Mouse (Mus musculus): ENCODE results near the gene Ccdc93.

Gene Ccdc93

DNA sequence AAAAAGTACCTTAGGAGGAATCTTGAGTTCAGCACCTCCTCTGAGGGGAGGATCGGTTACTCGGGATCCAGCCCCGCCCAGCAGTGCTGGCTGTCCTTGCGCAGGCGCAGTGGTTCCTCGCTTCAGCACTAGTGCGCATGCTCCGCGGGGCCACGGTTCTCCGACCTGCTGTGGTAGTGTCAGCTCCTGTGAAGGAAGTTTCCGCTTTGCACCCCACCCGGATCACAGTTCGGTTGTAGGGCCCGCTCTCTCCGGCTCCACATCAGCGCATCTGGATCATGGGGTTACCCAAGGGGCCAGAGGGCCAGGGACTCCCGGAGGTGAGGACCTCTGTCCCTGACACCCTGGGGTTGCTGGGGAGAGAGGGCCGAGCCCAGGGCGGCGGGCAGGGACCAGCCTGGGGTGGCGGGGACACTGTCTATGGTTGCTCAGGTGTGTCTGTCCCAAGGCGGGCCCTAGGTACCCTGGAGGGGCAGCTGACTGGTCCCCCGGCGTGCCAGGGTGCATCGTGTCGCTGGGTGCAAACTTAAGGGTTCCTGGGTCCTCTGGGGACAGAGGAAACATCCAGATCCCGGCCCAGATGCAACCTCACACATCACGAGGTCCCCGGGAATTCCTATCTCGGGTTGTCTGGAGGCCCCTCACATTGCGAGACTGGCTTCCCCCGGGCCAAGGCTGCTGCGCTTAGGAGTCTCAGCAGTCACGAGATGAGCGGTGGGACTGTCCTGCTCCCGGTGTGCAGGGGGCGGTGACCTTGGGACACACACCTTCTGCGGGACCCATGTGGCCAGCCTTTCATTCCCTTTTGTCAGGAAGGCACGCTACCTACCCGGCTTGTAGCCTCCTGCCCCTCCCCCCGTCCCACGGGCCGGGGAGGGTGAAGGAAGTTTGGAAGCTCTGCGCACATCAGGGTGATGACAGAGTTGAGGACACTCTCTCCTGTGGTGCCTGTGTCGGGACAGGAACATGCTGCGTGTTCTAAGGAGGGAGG is at the start of gene Ccdc93:
TSS of gene Ccdc93 (plus strand) at position 112 of the 991 bp plus-strand sequence.
- DNase-seq (ENCODE audit: low spot score) = peak; percentile 93

DNA sequence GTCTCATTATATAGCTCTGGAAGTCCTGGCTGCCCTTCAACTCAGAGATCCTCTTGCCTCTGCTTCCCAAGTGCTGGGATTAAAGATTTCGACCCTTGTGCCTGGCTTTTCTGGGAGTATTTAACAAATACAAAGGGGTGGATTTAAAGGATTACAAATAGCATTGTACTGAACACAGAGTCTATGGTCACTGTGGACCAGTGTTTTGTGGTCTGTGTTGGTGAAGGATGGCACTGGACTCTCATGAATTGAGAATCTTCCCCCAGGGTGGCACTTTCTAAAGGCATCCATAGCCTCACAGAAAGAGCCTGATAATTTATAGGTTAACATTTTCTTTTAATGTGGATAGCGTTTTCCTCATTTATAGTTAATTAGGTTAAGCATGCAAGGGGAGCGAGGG is 49.3 kb upstream of the Ccdc93 start:
- DNase-seq (ENCODE audit: low spot score) = no peak

- no peak for DNase-seq (ENCODE audit: low spot score)
Measured at GRCm38 (mm10) chr1:121388312-121388711, 42.5 kb upstream of the Ccdc93 start.

DNA sequence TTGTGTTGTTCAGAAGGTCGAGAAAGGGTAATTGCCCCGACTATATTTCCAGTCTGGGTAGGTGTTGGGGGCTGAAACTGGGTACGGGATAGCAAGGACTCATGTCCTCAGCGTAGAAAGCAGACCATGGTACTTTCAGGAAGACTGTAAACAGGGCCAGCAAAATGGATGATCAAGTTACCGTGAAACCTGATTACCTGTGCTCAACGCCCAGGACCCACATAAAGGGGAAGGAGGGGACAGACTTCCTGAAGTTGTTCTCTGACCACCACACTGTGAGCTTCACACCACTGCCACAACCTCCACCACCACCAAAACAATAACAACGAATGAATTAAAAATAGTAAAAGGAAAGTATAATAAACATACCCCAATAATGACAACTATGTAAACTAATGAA is 42.1 kb upstream of the Ccdc93 start:
- no peak for DNase-seq (ENCODE audit: low spot score)

DNA sequence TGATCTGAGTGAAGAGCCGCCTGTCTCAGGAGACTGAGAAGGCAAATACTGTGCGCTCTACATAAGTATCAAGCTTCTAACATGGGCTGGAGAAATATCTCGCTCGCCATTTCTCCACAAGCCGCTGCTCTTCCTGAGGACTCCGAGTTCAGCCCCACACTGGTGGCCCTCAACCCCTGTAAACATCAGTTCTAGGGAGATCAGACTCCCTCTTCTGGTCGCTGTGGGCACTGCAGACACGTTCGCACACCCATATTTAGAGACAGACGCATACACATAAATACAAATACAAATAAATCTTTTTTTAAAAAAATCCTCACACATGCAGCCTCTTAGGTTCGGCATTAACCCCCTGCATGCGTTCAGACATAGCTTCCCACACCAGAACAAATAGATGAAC is 41.3 kb upstream of the Ccdc93 start:
- DNase-seq (ENCODE audit: low spot score) = no peak

GRCm38 (mm10) chr1:121390003-121390402 is 40.8 kb upstream of the Ccdc93 start:
- DNase-seq (ENCODE audit: low spot score) = no peak

- DNase-seq (ENCODE audit: low spot score) = no peak
Measured at GRCm38 (mm10) chr1:121390421-121390820, 40.4 kb upstream of the Ccdc93 start.

DNA sequence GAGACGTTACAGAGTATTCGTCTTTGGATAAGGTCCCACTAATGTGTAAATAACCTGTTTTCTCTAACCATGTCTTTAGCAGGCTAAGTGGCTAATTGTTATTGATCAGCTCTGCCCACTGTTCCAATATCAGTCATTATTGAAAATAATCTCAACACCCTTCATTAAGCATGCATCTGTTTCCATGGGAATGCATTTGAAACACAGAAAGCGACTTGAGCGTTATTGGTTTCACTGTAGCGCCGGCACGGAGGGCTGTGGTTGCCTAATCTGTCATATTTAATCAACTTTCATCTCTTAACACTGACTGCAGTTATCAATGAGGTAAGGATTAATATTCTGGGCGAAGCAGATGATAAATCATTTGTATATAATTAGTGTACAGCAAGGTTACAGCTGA is 40.0 kb upstream of the Ccdc93 start:
- no peak for DNase-seq (ENCODE audit: low spot score)

GRCm38 (mm10) chr1:121393117-121393516 is 37.7 kb upstream of the Ccdc93 start:
- DNase-seq (ENCODE audit: low spot score) = no peak

- no peak for DNase-seq (ENCODE audit: low spot score)
Measured at GRCm38 (mm10) chr1:121394764-121395163, 36.1 kb upstream of the Ccdc93 start.

DNA sequence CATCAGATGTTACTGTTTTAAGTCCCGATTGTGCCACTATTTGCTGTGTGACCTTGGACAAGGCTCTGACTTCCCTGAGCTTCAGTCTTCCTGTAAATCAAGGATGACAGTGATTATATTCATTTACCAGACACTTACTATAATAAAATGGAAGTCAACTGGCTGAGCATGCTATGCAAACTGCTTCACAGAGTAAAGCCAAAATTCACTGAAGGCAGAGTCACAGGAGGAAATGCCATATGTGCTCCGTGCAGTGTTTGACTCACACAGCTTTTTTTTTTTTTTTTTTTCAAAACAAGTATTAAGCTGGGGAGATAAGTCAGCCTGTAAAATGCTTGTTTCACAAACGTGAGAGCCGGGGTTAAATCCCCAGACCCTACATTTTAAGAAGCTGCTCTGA is 34.3 kb upstream of the Ccdc93 start:
- DNase-seq (ENCODE audit: low spot score) = no peak

GRCm38 (mm10) chr1:121398231-121398630 is 32.6 kb upstream of the Ccdc93 start:
- DNase-seq (ENCODE audit: low spot score) = no peak

DNA sequence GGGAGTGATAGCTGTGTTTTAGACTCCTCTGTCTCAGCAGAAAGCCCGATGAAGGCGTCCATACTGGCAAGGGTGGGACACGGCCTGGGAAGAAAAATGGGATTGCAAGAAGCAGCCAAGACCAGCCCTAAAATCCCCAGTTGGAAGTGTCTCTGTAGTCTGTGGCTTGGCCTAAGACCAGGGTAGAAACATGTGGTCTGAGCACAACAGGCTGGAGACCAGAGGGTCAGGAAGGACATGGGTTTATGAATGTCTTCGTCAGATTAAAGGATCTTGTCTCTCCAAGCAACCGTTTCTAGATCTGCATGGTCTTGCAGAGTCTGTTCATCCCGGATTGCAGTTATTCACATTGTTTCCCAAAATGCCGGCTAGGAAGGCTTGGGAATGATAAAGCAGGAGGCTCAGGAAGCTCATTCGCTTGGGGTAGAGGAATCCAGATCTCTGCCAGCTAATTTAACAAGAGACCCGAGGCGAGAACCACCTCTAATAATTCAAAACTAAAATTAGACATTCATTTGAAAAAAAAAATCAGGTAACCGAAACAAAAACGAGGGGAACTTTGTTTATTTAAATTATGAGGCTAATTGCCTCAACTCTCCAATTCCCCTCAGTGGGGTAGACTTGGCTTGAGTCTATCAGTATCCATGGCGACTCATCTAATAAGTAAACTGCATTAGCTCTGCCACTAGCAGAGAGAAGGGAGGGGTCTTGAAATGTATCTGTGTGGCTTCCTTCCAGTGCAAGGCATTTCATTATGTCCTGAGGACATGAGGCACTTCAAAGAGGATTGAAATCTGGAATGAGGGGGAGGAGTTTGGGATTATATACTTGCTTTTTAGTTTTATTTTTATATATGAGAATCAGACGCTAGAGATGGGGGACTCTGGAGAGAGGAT is 31.6 kb upstream of the Ccdc93 start:
- DNase-seq (ENCODE audit: low spot score) = no peak

- peak; percentile 8 for DNase-seq (ENCODE audit: low spot score)
Measured at GRCm38 (mm10) chr1:121400243-121400642, 30.6 kb upstream of the Ccdc93 start.

DNA sequence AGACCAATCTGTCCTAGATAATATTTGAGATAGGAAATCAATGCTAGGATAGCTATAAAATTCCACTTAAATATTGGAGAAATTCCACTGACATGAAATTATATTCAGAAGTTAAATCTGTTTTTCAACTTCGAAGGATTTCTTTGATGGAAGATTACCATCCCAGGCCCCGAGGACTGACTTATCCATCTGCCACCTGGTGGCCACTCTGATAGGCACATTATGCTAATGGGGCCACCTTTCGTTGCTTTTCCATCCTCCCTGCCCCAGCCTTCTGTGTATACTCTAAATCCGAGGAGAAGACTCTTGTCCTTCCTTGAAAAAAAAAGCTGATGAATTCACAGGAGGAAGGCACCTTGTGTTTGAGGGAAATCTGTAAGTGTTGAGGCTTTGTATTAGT is 11.8 kb upstream of the Ccdc93 start:
- no peak for DNase-seq (ENCODE audit: low spot score)

GRCm38 (mm10) chr1:121419569-121420265 is 11.1 kb upstream of the Ccdc93 start:
- no peak for DNase-seq (ENCODE audit: low spot score)

- DNase-seq (ENCODE audit: low spot score) = no peak
Measured at GRCm38 (mm10) chr1:121430183-121430937, 489 bp upstream of the Ccdc93 start.

- no peak for DNase-seq (ENCODE audit: low spot score)
Measured at GRCm38 (mm10) chr1:121435981-121436380, 5.1 kb downstream of the Ccdc93 start.

DNA sequence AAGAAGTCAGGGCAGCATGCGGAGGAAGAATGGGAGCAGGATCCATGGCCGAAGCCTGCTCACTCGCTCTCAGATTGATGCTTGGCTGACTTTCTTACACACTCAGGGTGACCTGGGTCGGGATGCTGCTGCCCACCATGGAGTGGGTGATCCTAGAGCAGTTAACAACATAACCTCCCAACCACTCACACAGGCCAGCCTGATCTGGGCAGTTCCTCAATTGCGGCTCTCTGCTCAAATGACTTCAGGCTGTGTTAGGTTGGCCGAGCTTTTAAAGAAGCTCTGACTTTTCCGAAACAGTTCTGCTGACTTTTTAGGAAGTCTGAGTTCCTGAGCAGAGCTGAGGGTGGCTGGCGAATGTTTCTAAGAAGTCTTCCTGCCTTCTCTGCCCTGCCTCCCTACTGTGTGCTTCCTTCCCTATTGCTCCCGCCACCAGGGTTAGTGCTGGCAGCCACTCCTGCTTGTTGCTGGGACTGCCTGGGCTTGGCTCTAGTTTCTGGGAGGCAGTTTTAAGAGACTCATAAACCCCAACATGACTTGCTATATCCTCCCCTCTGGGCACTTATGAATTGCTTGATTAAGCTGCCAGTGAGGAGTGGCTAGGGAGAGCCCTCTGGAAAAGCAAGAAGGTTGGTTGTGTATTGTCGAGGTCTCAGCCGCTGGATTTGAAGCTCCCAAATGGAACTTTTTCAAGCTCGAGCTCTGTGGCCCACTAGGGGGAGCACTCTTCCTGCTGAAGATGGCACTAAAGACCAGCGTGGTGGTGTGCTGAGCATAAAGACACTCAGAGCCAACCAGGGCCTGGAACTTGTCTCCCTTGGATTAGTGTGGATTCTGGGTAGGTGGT is 9.9 kb downstream of the Ccdc93 start:
- DNase-seq (ENCODE audit: low spot score) = peak; percentile 61

GRCm38 (mm10) chr1:121444147-121444546 is 13.3 kb downstream of the Ccdc93 start:
- DNase-seq (ENCODE audit: low spot score) = no peak
